Mouse (Mus musculus) common myeloid progenitor, adult 5-6 weeks (primary cell): Measurements from ENCODE around the gene Chrnb4. TPM values are rescaled to one million over a fixed set of nuclear protein-coding genes. Genes with fewer than 3 reads are reported as not detected.

Experiments used
- ATAC-seq: replicated peaks from 2 replicates; pipeline ENCODE4 v1.8.0; 2016; ENCODE audit warnings: low read depth, mild to moderate bottlenecking, moderate TSS enrichment, inconsistent platforms; ENCODE audit not compliant: poor library complexity, severe bottlenecking
- total RNA-seq: library from RNA; stranded (forward); fragments of 200-1000, 187-1606 nt; gene quantifications from 2 replicates; pipeline ENCODE4 v1.2.3, GENCODE M21; 2017

Gene Chrnb4
- total RNA-seq, 1 experiment from 2014 or later = not detected

DNA sequence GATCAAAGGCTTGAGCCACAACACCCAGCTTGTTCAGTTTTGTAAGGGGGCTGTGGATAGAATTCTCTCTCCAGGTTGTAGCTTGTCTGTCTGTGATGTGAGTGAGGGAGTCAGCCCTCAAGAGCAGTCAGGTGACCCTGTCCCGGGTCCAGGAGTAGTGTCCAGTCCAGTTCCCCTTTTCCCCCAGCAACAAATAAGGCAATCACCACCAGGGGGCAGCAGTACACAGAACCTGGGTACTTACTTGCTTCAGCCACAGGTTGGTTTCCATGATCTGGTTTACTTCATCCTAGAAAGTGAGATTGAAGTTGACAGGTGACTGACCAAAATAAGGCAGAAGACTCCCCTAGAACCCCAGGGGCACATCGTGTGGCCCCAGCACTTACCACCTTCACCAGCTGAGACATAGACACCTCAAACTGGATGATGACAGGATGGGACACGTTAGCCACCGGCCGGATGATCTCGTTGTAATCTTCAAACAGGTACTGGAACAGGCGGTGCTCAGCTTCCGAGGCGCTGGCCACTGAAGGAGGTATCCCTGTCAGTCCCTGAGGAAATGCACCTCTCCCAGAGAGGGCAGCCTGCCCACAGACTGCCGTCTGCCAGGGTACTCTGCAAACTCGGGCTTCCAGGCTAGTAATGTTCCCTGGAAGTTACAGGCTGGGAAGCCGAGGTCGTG lies 24.5 kb downstream of the Chrnb4 start:
- peak; percentile 88 for ATAC-seq

DNA sequence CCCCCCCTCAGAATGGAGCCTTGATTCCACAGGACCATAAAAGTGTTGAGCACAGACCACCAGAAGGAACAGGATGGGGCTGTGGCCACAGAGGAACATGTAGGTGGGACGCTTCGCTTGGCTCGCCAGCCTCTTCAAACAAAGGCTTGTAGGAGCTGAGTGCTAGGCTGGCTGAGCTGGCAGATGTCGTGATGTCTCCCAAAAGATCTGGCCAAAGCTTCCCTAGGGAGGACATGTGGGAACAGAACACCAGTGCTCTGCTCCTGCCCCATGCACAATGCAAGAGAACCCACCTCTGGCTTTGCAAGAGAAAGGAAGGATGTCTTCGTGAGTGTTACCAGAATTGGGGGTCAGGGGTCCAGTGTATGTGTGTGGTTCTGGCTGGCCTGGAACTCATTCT lies 25.3 kb downstream of the Chrnb4 start:
- ATAC-seq = no peak

GRCm38 (mm10) chr9:55016926-55017325 lies 31.7 kb downstream of the Chrnb4 start:
- ATAC-seq = no peak

DNA sequence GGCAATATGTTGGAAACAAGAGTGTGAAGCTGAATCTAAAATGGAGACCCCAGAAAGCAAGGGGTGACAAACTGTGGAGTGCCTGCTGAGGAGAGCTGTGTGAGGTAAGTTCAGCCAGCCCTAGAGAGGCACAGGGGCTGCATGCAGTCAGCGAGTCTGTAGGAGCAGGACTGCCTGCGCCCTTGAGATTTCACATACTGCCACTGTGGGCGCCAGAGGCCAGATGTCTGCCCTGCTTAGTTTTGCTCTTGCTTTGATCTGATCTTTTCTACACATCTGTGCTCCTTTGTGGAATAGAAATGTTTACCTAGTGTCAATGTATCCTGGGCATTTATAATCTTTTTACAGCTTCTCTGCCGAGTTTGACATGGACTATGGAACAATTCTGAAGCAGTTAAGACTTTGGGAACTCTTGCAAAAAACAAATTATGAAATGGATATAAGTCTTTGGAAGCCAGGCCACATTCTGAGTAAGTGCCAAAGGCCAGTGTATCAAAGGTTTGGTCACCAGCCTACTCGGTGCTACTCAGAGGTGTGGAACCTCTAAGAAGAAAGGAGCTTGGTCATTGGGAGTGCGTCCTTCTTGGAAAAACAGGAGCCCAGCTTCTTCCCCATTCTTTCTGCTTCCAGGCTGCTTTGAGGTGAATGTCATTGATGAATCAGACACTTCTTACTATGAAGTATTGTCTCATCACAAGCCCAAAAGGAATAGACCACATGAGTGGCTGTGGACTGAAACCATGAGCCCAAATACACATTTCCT lies 37.8 kb downstream of the Chrnb4 start:
- ATAC-seq = no peak

- ATAC-seq = no peak
These were observed 38.9 kb downstream of the Chrnb4 start for GRCm38 (mm10) chr9:55009692-55010091.

GRCm38 (mm10) chr9:55003609-55004008 lies 45.0 kb downstream of the Chrnb4 start:
- ATAC-seq = no peak

DNA sequence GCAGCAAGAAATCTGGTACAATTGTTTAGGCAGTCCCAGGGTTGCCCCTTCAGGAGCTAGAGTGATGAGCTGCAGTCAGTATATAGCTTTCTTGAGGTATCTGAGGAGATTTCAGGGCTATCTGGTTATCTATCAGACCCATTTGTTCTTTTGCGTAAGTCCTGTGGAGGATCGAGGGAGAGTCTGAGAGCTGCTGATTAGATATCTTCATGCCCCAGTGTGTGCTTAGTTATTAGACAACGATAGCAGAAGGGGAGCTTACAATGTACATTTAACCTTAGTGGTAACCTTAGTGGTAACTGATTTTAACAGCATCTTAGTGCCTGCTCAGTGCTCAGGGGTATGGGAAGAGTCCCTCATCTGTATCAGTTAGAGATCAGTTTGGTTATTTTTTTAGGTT lies 52.9 kb downstream of the Chrnb4 start:
- ATAC-seq = 0 out of 2 replicates have a peak, but pooled peaks have one; percentile 18

- no peak for ATAC-seq
These were observed 54.2 kb downstream of the Chrnb4 start for GRCm38 (mm10) chr9:54994381-54994780.

DNA sequence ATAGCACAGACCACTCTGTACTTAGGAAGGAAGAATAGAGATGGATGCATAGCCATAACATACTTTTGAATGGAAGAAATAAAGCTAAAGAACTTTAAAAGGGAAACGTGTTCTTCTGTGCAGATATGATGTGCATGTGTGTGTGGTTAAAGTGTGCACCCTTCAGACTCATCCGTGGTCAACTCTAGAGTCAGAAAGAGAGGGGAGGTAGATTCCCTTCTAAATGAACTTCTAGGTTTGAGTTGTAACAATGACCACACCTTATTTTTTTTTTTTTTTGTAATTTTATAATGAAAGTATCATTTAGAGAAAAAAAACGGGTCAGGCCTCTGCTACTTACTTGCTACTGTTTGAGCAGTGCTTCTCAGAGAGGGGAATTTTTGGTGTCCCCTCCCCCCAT lies 58.2 kb downstream of the Chrnb4 start:
- no peak for ATAC-seq

GRCm38 (mm10) chr9:54982401-54982800 lies 66.2 kb downstream of the Chrnb4 start:
- ATAC-seq = no peak

DNA sequence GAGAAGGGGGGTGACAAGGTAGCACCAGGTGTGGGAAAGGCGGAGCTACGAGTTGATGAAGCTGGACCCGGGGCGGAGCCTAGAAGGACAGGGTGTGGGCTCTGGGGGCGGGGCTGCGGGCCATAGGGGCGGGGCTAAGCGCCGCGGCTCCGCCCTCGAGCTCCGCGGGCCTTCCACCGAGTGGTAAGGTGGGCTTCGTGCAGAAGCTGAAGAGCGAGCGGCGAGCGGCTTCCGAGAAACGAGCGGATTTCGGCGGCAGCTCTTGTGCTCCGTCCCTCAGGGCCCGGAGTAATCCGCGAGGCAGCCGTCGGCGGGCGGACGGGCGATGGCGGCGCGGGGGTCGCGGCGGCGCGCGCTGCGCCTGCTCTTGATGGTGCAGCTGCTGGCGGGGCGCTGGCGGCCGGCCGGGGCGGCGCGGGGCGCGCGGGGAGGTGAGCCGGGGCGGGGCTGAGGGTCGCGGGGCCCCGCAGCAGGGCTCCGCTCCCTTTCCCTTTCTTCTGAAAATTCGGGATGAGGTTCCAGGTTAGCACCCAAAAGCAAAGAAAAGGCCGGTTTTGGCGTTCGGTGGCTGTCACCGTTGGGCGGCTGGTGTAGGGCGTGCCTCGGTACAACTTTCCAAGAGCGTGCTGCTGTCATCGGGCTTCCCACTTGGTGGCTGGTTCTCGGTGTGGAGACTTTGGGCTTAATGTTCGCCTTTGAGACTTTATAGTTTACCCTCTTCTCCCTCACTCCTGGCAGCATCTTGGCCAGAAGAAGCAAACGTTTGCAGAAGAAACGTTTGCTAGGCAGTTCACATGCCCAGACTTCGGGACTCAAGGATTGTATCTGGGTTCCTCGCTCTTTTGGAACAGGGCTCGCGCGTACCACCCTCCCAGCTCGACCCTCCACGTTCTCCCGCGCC lies 67.0 kb downstream of the Chrnb4 start:
- peak; percentile 62 for ATAC-seq

DNA sequence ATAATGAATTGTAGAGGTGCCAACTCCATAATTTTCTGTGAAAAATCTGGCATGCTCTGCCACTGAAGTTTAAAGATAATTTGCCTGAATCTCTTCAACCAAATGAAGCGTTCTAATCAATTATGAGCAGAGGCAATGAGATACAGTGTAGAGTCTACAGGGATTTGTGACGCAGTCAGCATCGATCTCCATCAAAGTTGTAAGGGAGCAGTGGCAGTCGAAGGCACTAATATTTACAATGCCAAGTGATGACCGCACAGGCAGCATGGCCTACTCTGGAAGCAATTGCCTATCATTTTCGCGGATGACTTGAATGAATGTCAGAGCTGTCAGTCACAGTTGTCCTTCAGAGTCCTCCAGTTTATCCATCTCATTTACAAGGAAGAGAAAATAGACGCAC lies 67.9 kb downstream of the Chrnb4 start, which contains the start of gene Chrna5:
TSS of gene Chrna5 (plus strand) at position 207 of the 400 bp plus-strand sequence.
- ATAC-seq = no peak

Other genes with a start within 250 kb of the Chrnb4 start
- gene Ireb2, start 185.0 kb downstream of the Chrnb4 start, total RNA-seq = 36.8 and 60.5 TPM in 2 replicates
- gene Hykk, start 131.5 kb downstream of the Chrnb4 start, total RNA-seq = 0.39 TPM in 1 of 2 replicates, not detected in the other
- 350 and 399 TPM in 2 replicates for gene Psma4, start 98.0 kb downstream of the Chrnb4 start, total RNA-seq
- 0.91 TPM in 1 of 2 replicates, not detected in the other for gene AY074887, start 97.8 kb downstream of the Chrnb4 start, total RNA-seq
- not detected in 2 replicates for gene Chrna5, start 67.9 kb downstream of the Chrnb4 start, total RNA-seq
- not detected in 2 replicates for gene Chrna3, start 22.2 kb downstream of the Chrnb4 start, total RNA-seq
- 49.5 and 59.2 TPM in 2 replicates for gene Ube2q2, start 100.1 kb upstream of the Chrnb4 start, total RNA-seq
- 33.8 and 37.6 TPM in 2 replicates for gene Fbxo22, start 160.1 kb upstream of the Chrnb4 start, total RNA-seq